Comparison of ENCODE assay signal across 11 mouse cellular contexts in the genomic region with DNA sequence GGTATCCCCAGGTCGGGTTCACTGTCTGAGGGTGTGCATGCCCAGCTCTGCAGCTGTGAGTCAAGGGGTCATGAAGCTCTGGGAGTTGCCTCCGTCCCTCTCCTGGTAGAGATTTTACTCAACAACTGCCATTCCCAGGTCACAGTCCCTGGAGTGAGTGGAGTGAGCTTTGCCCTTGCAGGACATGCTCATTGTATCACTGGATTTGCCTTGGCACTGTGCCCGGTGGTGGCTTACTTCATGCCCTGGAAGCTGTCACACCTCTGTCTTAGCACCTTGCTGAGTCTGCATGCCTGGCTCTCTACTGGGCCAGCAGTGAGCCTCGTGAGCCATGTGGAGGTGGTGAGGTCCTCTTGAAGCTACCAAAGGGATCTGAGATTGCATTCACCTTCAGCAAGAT.
DNase-seq lines count a peak whose midpoint lies in the region.
"Had no signal": no experiment of that assay in that cellular context is flagged by ENCODE, and none has a peak within 500 bp of the region (broad histone marks: within the 10 kb centered on the region; RNA-seq: fewer than 3 reads in every experiment).

No protein-coding gene starts in this region.

- no peaks in the 10 kb centered on the region for H3K9me3 ChIP-seq in forebrain, embryonic 10.5 days
- H3K9me3 ChIP-seq: embryonic facial prominence, embryonic 15.5 days; limb, embryonic 10.5 days; neural tube, embryonic 15.5 days had no signal

- H3K27me3 ChIP-seq in forebrain, embryonic 10.5 days (ENCODE audit: poor library complexity, severe bottlenecking), result no peaks in the 10 kb centered on the region
- H3K27me3 ChIP-seq: embryonic facial prominence, embryonic 15.5 days; neural tube, embryonic 15.5 days had no signal

- no peaks in the 10 kb centered on the region for H3K36me3 ChIP-seq in forebrain, embryonic 10.5 days (replicated peaks)
- H3K36me3 ChIP-seq: embryonic facial prominence, embryonic 15.5 days; limb, embryonic 10.5 days; neural tube, embryonic 15.5 days had no signal

- intact Hi-C loops in heart, postnatal 14 days (cut with DNase I), result no loop called here

- WGBS in forebrain, embryonic 10.5 days, result 88% methylated on average over 4 of the region's 4 CpGs

- H3K4me1 ChIP-seq in forebrain, embryonic 10.5 days, result peaks cover 24% of the 10 kb centered on the region

- peak; percentile 15 to 39 for DNase-seq in adrenal gland, adult 18-20 months (ENCODE audit: low spot score in 2 of 2)
- peak; percentile 70 for DNase-seq in adrenal gland, postnatal 10 days
- DNase-seq in heart, postnatal 14 days, result peak; percentile 71 to 73
- peak; percentile 88 to 92 for DNase-seq in kidney, postnatal 36 days
- DNase-seq in thymus, postnatal 10 days (ENCODE audit: low spot score in 2 of 2), result no peak
- DNase-seq in c-Kit-positive CD71-positive TER-119-positive erythroid progenitor cells, embryonic 14.5 days (ENCODE audit: low spot score), result no peak
- no peak for DNase-seq in forebrain, embryonic 10.5 days (ENCODE audit: extremely low spot score, low spot score)
- no peak for DNase-seq in spleen, adult 12 weeks (ENCODE audit: low spot score)

- H3K27ac ChIP-seq in forebrain, embryonic 10.5 days, result no peak overlapping the region
- H3K27ac ChIP-seq: embryonic facial prominence, embryonic 15.5 days; limb, embryonic 10.5 days; neural tube, embryonic 15.5 days had no signal

- no peak overlapping the region for H3K4me3 ChIP-seq in forebrain, embryonic 10.5 days
- H3K4me3 ChIP-seq: embryonic facial prominence, embryonic 15.5 days; limb, embryonic 10.5 days; neural tube, embryonic 15.5 days had no signal

Comparison
In these comparisons a context has a peak if more than half of its experiments do, and no peak if none do; other contexts are left out.
1. DNase-seq: peak in adrenal gland, adult 18-20 months (2 of 2), adrenal gland, postnatal 10 days (single experiment), heart, postnatal 14 days (2 of 2) and kidney, postnatal 36 days (2 of 2); none in thymus, postnatal 10 days (0 of 2), c-Kit-positive CD71-positive TER-119-positive erythroid progenitor cells, embryonic 14.5 days (single experiment), forebrain, embryonic 10.5 days (single experiment) and spleen, adult 12 weeks (single experiment).